Mouse (Mus musculus) stomach, embryonic 14.5 days (tissue): Measurements from ENCODE around the gene Zfp52. TPM values are rescaled to one million over a fixed set of nuclear protein-coding genes. Genes with fewer than 3 reads are reported as not detected.

Source experiments
- ATAC-seq: fragments of 200-750 bp; cut with Nextera tagmentation; 2 replicates; pipeline ENCODE4 v1.8.0; 2017; ENCODE audit warnings: low read depth, moderate TSS enrichment; ENCODE audit not compliant: insufficient number of reproducible peaks, insufficient read depth, low FRiP score
- H3K27ac ChIP-seq: fragments of 300-500 bp; sonication (generic); 2 replicates; pipeline ENCODE4 v1.5.1; 2014; ENCODE audit warnings: mild to moderate bottlenecking, low read length, moderate library complexity, mixed read lengths
- H3K27me3 ChIP-seq: fragments of 300-500 bp; sonication (generic); 2 replicates; pipeline ENCODE4 v1.6.1; 2014; ENCODE audit warnings: low read length, control low read depth, mixed read lengths; ENCODE audit not compliant: control insufficient read depth, insufficient read depth
- H3K36me3 ChIP-seq: fragments of 300-500 bp; sonication (generic); 2 replicates; pipeline ENCODE4 v1.6.1; 2014; ENCODE audit warnings: mild to moderate bottlenecking, control low read depth, low read length, moderate library complexity, mixed read lengths; ENCODE audit not compliant: control insufficient read depth, insufficient read depth
- H3K4me1 ChIP-seq: fragments of 300-500 bp; sonication (generic); 2 replicates; pipeline ENCODE4 v1.6.1; 2014; ENCODE audit warnings: low read length, control low read depth, mixed read lengths; ENCODE audit not compliant: control insufficient read depth, insufficient read depth
- H3K4me2 ChIP-seq: fragments of 300-500 bp; sonication (generic); replicated peaks from 2 replicates; pipeline ENCODE4 v1.6.1; 2014; ENCODE audit warnings: low read depth, low read length, control low read depth
- H3K4me3 ChIP-seq: fragments of 300-500 bp; sonication (generic); 2 replicates; pipeline ENCODE4 v1.5.1; 2014; ENCODE audit warnings: low read depth, low read length, control low read depth
- H3K9ac ChIP-seq: fragments of 300-500 bp; sonication (generic); replicated peaks from 2 replicates; pipeline ENCODE4 v1.6.1; 2014; ENCODE audit warnings: low read depth, mild to moderate bottlenecking, control low read depth, low read length, moderate library complexity, mixed read lengths
- H3K9me3 ChIP-seq: fragments of 300-500 bp; sonication (generic); 2 replicates; pipeline ENCODE4 v1.6.1; 2016; ENCODE audit warnings: low read depth, low read length, control low read depth; ENCODE audit not compliant: control insufficient read depth
- WGBS: fragments of 180-500 bp; shearing (Covaris S2); extraction: QIAGEN DNeasy Blood & Tissue Kit; methylation state at CpG from one replicate; pipeline ENCODE4 v1.1.7; 2014; 5-methylcytosine and 5-hydroxymethylcytosine counted together
- polyA plus RNA-seq: library from polyadenylated mRNA; unstranded; fragments of >200 nt; fragmentation: Nextera tagmentation; extraction: Ambion mirVana; gene quantifications from 2 replicates; pipeline ENCODE4 v1.2.1, GENCODE M21; 2014

The Zfp52 gene
- polyA plus RNA-seq, 1 experiment from 2014 or later: 4.9 TPM

DNA sequence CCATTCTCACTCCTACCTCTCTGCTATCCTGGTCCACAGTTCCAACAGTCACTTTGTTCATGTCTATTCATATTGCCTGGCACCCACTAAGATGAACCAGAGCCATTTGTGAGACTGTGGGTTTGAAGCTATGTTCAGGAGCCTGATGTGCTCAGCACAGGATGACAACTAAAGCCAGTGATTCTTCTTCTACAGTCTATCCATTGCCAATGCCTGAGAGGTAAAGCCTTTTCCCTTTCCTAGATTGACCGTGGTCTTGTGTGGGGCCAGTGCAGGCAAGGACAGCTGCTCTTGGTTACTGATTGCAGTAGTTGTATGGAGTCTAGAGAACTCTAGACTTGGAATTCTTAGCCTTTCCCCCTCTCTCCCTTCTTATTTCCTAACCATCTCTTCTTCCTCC is 1.4 kb upstream of the Zfp52 start:
- Histone ChIP-seq H3K4me3 (no peak overlapping the region), H3K27ac (0 out of 2 replicates have a peak overlapping the region, but pooled peaks have one; percentile 6), H3K4me2 (no peak overlapping the region), H3K4me1 (peaks cover 10% of the 10 kb centered on the region; the same call in 1 of the 2 replicates), H3K9ac (no peak overlapping the region), H3K27me3 (no peaks in the 10 kb centered on the region), H3K36me3 (no peaks in the 10 kb centered on the region), H3K9me3 (no peaks in the 10 kb centered on the region)
- no peak for ATAC-seq
- 93% methylated on average over 1 of the region's 1 CpGs for WGBS

DNA sequence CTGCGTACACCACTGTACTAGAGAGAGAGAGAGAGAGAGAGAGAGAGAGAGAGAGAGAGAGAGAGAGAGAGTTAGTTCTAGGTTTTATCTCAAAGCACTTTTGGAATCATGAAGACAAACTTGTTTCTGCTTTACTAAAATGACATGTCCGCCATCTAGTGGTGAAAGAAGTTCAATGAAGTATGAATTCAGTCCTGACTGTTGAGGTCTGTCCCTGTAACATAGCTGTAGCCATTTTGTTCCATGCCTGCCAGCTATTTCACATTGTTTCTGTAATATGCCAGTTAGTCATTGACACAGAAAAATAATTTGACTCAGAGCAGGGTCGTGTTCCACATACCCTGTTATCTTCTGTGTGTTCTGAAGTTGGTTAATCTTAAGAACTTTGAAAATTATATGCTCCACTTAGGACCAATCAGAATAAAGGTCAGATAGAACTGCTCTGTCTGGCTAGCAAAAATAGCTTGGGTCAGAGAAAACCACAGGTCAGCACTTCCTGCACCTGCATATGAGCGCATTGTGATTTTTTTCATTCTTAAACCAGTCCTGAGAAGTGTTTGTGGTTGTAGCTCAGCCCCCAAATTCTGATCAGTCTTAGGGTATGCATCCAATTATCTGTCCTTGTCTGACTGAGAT is 761 bp upstream of the Zfp52 start:
- Histone ChIP-seq H3K27me3 (no peaks in the 10 kb centered on the region), H3K9ac (no peak overlapping the region), H3K4me3 (peak overlapping the region; percentile 52; the same call in 1 of the 2 replicates), H3K27ac (0 out of 2 replicates have a peak overlapping the region, but pooled peaks have one; percentile 66), H3K9me3 (no peaks in the 10 kb centered on the region), H3K36me3 (no peaks in the 10 kb centered on the region), H3K4me1 (peaks cover 10% of the 10 kb centered on the region; the same call in 1 of the 2 replicates), H3K4me2 (peak overlapping the region; percentile 73; the same call in 1 of the 2 replicates)
- 13% methylated on average over 4 of the region's 4 CpGs for WGBS
- peak; percentile 12; the same call in 1 of the 2 replicates for ATAC-seq

DNA sequence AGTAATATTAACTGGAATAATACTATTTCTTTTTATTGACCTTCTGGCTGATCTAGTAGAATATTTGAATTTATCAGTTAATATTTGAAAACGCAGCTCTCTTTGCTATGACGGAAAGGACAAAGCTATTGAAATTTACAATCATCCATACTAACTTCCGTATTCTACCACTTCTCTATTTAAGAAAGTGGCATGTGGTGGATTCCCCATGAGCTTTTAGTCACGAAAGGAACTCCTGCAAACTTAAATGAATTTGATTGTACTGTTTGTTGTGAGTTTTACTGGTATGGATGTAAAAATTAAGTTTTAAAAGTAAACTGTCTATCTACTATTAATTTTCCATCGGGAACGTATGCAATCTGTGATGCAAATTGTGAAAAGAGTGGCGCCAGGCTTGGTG is 757 bp downstream of the Zfp52 start:
- WGBS: 34% methylated on average over 7 of the region's 7 CpGs
- Histone ChIP-seq H3K9ac (peak overlapping the region; percentile 32; the same call in 1 of the 2 replicates), H3K27me3 (no peaks in the 10 kb centered on the region), H3K4me2 (peak overlapping the region; percentile 73), H3K36me3 (no peaks in the 10 kb centered on the region), H3K9me3 (no peaks in the 10 kb centered on the region), H3K4me1 (peaks cover 10% of the 10 kb centered on the region; the same call in 1 of the 2 replicates), H3K4me3 (peak overlapping the region; percentile 52), H3K27ac (no peak overlapping the region)
- no peak for ATAC-seq

DNA sequence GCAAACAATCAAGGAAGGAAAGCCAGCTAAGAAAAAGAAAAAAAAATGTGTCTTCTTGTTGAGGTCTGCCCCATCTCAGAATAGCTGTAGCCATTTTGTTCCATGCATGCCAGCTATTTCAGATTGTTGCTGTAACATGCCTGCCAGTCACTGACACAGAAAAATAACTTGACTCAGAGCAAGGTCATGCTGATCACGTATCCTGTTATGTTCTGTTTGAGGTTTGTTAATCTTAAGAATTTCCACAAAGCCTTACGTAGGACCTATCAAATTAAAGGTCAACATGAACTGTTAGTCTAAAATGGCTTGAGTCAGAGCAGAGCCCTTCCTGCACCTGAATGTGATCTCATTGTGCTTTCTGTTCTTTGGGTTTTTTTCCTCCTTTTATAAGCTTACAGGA is 1.3 kb downstream of the Zfp52 start:
- no peaks in the 10 kb centered on the region for H3K36me3 ChIP-seq
- H3K4me2 ChIP-seq: no peak overlapping the region
- H3K27me3 ChIP-seq: no peaks in the 10 kb centered on the region
- H3K4me1 ChIP-seq: peaks cover 7% of the 10 kb centered on the region; the same call in 1 of the 2 replicates
- no peak overlapping the region for H3K4me3 ChIP-seq
- no peak for ATAC-seq
- WGBS: 46% methylated on average over 2 of the region's 2 CpGs
- no peak overlapping the region for H3K9ac ChIP-seq
- no peaks in the 10 kb centered on the region for H3K9me3 ChIP-seq
- H3K27ac ChIP-seq: no peak overlapping the region

DNA sequence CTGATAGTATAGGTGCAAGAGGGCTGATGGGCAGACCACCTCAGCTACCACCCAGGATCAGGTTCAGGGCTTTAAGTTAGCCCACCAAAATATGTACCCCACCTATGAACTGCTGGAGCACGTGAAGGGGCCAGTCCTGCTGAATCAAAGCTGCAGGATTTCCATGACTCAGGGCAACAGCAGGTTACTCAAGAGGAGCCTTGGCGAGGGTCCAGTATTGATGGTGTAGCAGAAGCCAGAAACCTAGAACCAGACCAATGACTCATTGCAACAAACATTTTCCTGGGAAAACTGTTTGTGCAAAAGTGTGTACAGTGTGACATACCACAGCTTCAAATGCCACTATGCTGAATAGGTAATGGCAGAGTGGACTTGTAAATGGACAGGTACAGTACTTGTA is 22.5 kb downstream of the Zfp52 start:
- Histone ChIP-seq H3K4me2 (no peak overlapping the region), H3K9ac (no peak overlapping the region), H3K27ac (no peak overlapping the region), H3K27me3 (no peaks in the 10 kb centered on the region), H3K36me3 (peaks cover 5% of the 10 kb centered on the region; the same call in 1 of the 2 replicates), H3K4me3 (no peak overlapping the region), H3K4me1 (no peaks in the 10 kb centered on the region), H3K9me3 (no peaks in the 10 kb centered on the region)
- no peak for ATAC-seq
- 92% methylated on average over 2 of the region's 2 CpGs for WGBS

DNA sequence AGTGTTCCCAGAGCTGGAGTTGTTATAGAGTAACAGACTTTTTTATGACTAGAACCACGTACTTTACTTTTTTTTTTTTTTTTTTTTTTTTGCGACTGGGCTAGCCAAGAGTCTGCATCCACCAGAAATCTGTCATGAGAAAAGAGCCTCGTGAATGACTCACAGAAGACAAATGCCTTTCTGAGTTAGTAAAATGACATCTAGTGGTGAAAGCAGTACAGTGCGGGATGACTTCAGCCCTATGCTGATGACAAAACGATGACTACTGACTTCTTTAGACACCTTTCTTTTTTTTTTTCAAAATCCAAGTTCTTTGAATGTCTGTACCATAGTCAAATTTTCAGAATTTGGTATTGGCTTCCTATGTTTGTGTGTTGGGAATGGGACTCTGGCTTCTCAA is 30.9 kb downstream of the Zfp52 start:
- 3% methylated on average over 5 of the region's 5 CpGs for WGBS
- Histone ChIP-seq H3K4me3 (peak overlapping the region; percentile 47), H3K36me3 (no peaks in the 10 kb centered on the region), H3K4me1 (peaks cover 5% of the 10 kb centered on the region; the same call in 1 of the 2 replicates), H3K9ac (peak overlapping the region; percentile 25; the same call in 1 of the 2 replicates), H3K27ac (peak overlapping the region; percentile 82), H3K9me3 (no peaks in the 10 kb centered on the region), H3K27me3 (no peaks in the 10 kb centered on the region), H3K4me2 (peak overlapping the region; percentile 41)
- peak; percentile 51 for ATAC-seq

DNA sequence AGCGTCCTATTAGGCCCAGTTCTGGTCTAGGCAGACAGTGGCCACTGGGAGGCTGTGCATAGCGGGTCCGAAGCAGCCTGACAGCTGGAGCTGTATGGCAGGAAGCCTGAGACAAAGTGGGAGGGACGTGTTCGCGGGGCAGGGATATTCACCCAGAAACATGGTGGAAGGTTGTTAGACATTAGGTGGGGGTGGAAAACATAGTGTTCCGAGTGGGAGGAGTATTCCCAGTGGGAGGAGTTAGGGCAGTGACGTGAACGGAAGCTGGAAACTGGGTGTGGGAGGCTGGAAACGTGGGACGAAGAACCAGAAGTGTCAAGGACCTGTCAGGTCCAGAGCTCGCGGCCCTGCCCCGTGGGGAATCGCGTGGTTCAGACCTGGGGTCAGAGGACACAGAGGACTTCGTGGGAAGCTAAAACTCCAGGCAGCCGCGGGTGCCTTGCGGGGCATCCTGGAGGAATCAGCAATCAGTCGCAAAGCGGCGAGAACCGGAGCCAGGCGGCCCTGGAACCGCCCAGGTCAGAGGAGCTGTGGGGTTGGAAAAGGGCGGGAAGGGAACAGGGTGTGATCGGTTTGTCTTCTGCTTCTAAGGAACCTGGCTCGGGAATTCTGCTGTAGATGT is 31.5 kb downstream of the Zfp52 start, which contains the start of gene Zfp948:
Gene Zfp948 (plus strand): TSS at position 281 of the 622 bp plus-strand sequence.
- under 1% methylated on average over 29 of the region's 29 CpGs for WGBS
- ATAC-seq: peak; percentile 96
- no peaks in the 10 kb centered on the region for H3K9me3 ChIP-seq
- peak within 1 kb of the TSS; percentile 82 for H3K27ac ChIP-seq
- H3K9ac ChIP-seq: peak within 1 kb of the TSS; percentile 25
- H3K4me1 ChIP-seq: peaks cover 5% of the 10 kb centered on the region; the same call in 1 of the 2 replicates
- H3K27me3 ChIP-seq: no peaks in the 10 kb centered on the region
- H3K4me2 ChIP-seq: peak within 1 kb of the TSS; percentile 41
- peak within 1 kb of the TSS; percentile 47 for H3K4me3 ChIP-seq
- H3K36me3 ChIP-seq: no peaks in the 10 kb centered on the region

DNA sequence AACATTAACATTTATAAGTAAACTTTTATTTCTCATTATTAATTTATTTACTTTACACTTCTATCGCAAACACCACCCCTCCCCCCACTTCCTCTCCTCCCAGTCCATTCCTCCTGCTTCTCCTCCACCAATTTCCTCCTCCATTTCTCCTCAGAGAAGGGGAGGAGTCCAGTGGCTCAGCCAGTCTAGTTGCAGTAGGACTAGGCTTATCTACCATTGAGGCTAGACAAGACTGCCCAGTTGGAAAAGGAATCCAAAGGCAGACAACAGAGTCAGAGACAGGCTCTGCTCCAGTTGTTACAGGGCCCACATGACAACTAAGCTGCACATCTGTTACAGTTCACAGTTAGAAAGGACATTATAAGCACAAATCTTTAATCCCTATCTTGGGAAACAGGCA is 32.4 kb downstream of the Zfp52 start:
- Histone ChIP-seq H3K36me3 (no peaks in the 10 kb centered on the region), H3K27me3 (no peaks in the 10 kb centered on the region), H3K4me2 (peak overlapping the region; percentile 41), H3K4me3 (peak overlapping the region; percentile 47), H3K9ac (0 out of 2 replicates have a peak overlapping the region, but pooled peaks have one; percentile 10), H3K4me1 (peaks cover 5% of the 10 kb centered on the region; the same call in 1 of the 2 replicates), H3K27ac (no peak overlapping the region), H3K9me3 (no peaks in the 10 kb centered on the region)
- no peak for ATAC-seq
- 41% methylated on average over 1 of the region's 1 CpGs for WGBS
